Mouse (Mus musculus) bone marrow macrophage, adult 2 months (primary cell): ENCODE measurements at regions not wholly inside any gene's neighbourhood (a gene's known extent, or its start where the extent isn't known, plus 50 kb on each side); places are given as distances from the start of the nearest gene placed in this dataset.

Source experiments
- CTCF ChIP-seq: IDR thresholded peaks from 2 replicates; pipeline ENCODE4 v1.5.1; 2012; ENCODE audit warnings: low read depth, mild to moderate bottlenecking, low read length, moderate library complexity
- POLR2A ChIP-seq: IDR thresholded peaks from 2 replicates; pipeline ENCODE4 v1.6.1; 2012; ENCODE audit warnings: mild to moderate bottlenecking, low read depth, low read length, borderline replicate concordance

DNA sequence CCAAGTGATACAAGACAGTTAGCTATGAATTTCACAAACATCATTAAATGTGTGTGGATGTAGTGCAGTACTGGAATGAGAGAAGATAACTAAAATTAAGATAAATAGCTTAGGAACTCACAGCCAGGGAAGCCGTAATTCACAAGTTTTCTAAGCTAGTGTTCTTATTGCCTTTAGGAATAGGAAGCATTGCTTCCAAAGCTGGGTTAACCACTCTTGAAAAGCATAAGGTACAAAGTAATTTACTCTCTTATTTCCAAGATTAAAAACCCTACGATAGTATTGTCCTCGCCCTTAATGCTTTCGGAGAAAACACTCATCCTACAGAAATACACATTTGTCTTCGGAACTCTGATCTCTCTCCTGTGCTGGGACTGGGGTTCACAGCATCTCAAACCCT lies 81.3 kb downstream of the Fam204a start:
- TF ChIP-seq POLR2A, result no peak
- no peak for TF ChIP-seq CTCF
